Mouse (Mus musculus): ENCODE results near the gene Esp34. TPM values are rescaled to one million over a fixed set of nuclear protein-coding genes. Genes with fewer than 3 reads are reported as not detected.

Esp34 gene
- not detected for total RNA-seq (2021)
- long read RNA-seq, experiment 1 = 0 reads
- long read RNA-seq, experiment 2 = 0 reads

GRCm38 (mm10) chr17:38553892-38554291 is at the start of gene Esp34:
Gene Esp34, plus strand, starts transcription at chr17:38554192.
- no peak for DNase-seq

DNA sequence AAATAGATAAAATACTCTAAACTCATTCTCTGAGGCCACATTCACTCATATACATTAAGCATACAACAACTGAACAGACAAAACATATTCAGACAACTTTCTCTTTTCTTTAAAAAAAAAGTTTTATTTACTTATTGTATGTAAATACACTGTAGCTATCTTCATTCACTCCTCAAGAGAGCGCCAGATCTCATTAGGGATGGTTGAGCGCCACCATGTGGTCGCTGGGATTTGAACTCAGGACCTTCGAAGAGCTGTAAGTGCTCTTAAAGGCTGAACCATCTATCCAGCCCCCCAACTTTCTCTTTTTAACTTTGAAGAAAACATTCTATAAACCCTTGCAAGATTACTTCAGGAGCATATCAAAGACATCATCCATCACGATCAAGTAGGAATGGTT is 8.5 kb downstream of the Esp34 start:
- DNase-seq = no peak

Other genes with a start within 250 kb of the Esp34 start
- gene Olfr137, start 246.6 kb upstream of the Esp34 start, total RNA-seq (2021) = not detected
- gene Olfr136, start 224.4 kb upstream of the Esp34 start, total RNA-seq (2021) = not detected
- not detected for gene Esp36, start 134.0 kb upstream of the Esp34 start, total RNA-seq (2021)
- not detected for gene Esp31, start 85.3 kb downstream of the Esp34 start, total RNA-seq (2021)